Mouse (Mus musculus) lung, adult 18-20 months (tissue): ENCODE data around the gene Igf2bp3.

Experiments used
- DNase-seq, 2 experiments: peaks; one replicate each; pipeline ENCODE4 v3.0.0; 2022; ENCODE audit warnings: mixed read lengths in 2 of 2

Igf2bp3 gene

DNA sequence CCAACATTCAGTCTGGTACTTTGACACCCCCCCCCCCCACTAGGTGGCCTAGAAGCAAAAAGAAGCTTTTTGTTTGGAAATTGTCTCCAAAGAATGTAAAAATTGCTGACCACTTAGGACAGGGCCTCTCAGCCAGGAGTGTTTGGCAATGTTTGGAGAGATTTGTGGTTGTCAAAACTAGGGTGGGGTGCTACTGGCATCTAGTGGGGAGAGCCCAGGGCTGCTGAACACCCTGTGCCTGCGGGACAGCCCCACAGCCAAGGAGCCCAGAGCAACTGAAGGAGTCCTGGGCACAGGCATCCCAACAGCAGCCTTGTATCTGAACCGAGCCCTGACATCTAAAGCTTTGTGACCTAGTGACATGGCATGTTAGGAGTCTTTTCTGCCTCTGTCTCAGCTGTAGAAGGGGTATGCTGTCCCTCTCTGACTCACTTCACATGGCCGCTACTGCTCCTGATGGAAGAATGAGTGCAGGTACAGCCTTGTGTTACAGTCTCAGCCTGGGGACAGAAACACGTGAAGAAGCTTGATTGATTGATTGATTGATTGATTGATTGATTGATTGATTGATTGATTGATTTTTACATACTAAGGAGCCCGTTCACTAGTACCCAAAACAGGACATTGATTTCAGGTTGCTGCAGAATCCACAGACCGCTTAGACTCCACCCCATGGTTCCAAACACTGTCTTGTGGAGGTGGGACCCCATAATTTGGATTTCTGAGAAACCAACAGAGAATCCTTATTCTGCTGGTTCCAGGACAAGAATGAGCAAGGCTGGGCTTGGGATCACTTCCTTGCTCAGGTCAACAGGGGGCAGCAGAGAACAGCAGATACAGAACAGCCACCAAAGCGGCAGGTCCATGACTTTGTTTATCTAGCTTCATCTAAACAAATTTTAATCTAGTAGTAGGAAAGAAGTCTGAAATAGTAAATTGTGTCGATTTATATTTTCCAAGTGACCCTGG lies 157.4 kb downstream of the Igf2bp3 start:
- DNase-seq, result peak; percentile 43 to 61

- no peak for DNase-seq
These were observed 158.7 kb downstream of the Igf2bp3 start for GRCm38 (mm10) chr6:49056009-49056408.

GRCm38 (mm10) chr6:49055256-49055733 lies 159.5 kb downstream of the Igf2bp3 start:
- no peak for DNase-seq

- no peak for DNase-seq
These were observed 162.6 kb downstream of the Igf2bp3 start for GRCm38 (mm10) chr6:49052191-49052590.

DNA sequence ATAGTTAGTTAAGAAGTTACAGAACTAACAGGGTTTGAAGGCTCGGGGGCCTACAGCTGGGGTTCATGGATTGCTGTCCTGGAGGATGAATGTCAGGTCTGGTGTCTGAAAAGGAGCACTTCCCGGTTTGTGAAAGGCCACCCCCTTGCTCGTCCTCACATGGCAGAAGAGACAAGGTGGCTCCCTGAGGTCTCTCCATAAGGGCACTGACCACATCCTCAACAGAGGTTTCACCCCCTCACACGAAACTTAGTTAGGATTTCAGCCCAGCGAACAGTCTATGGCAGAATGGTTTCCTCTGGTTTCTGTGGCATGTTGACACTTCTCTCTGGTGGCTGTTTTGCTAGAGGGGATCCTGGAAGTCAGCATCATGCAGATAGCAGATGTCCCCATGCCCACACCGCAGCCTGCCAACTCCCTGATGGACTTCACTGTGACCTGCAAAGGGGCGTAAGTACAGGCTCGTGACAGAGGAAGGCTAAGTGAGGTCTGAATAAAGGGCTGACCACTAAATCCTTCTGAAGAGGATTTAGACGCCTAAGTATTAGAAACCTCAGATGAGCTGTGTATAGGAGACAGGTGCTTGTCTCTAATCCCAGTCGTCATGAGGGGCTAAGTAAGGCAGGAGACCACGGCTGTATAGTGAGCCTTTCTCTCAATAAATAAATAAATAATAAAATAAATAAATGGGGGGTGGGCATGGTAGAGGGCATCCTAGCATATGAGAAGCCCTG lies 163.9 kb downstream of the Igf2bp3 start:
- DNase-seq, result no peak

DNA sequence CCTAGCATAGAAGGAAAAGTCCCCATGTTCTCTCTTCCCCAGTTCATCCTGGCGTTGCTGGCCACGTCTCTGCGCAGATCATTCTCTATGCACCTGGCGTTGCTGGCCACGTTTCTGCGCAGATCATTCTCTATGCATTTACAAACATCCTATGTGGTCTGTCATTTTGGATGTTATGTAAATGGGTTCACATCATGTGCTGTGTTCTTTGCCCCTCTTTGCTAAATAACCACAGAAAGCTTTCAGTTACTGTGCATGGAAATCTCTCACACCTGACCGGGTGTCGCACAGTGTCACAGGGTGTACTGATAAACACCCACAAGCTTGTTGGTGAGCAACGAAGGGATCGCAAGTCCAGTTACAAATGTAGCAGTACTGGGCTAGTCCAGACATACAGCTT lies 166.4 kb downstream of the Igf2bp3 start:
- no peak for DNase-seq

DNA sequence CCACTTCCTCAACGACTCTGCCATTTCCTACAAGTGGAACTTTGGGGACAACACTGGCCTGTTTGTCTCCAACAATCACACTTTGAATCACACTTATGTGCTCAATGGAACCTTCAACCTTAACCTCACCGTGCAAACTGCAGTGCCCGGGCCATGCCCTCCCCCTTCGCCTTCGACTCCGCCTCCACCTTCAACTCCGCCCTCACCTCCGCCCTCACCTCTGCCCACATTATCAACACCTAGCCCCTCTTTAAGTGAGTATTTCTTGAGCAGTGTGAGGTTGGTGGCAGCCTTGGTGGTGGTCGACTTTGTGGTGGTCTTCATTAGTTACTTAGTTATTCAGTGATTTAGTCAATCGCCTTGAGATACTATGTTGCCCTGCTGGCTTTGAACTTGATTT lies 166.9 kb downstream of the Igf2bp3 start:
- DNase-seq, result no peak

- no peak for DNase-seq
These were observed 167.8 kb downstream of the Igf2bp3 start for GRCm38 (mm10) chr6:49046976-49047375.

DNA sequence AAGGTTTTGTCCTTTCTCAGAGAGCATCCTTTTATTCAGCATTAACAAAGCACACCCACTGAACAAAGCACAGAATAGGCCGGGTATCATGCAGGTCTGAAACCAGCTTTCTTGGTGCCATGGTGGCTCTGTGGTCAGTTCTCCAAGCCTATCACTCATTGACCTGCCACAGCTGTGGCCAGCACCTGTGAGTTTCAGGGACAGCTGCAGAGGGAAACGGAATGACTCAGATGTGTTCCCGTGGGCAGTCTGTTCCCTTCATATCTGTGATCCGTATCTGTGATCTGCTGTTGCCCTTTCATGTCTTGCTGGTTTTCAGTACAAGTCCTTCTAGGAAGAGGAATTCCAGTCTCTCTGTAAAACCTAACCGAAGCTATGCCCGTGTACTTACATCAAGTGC lies 168.3 kb downstream of the Igf2bp3 start:
- DNase-seq, result no peak

DNA sequence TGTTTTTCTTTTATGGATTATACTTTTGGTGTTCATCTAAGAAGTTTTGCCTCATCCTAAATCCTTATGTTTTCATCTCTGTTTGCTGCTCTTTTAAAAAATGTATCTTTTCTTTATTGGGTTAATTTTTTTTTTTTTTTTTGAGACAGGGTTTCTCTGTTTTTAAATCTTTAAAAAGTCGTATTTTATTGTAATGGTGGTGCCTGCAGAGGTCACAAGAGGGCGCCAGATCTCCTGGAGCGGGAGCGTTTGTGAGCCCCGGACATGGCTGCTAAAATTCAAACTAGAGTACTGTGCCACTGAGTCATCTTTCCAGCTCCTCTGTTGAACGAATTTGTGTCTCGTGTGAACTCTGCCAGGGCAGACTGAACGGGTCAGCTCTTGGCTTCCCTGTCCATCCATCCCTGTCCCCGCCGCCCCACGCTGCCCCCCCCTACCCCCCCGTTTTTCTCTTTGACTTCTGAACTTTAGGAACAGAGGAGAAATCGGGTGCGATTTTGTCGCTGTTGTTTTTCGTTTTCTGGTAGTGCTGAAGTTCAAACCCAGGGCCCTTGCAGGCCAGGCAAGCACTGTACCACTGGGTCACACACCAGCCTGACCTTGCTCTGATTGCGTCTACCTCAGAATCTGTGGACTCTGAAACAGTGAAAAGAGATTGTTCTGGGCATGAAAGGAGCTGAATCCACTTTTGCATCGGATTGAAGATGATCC lies 175.1 kb downstream of the Igf2bp3 start:
- DNase-seq, result peak; percentile 44 to 47

- DNase-seq, result peak in 1 of 2 experiments; percentile 14
These were observed 177.5 kb downstream of the Igf2bp3 start for GRCm38 (mm10) chr6:49037268-49037662.

DNA sequence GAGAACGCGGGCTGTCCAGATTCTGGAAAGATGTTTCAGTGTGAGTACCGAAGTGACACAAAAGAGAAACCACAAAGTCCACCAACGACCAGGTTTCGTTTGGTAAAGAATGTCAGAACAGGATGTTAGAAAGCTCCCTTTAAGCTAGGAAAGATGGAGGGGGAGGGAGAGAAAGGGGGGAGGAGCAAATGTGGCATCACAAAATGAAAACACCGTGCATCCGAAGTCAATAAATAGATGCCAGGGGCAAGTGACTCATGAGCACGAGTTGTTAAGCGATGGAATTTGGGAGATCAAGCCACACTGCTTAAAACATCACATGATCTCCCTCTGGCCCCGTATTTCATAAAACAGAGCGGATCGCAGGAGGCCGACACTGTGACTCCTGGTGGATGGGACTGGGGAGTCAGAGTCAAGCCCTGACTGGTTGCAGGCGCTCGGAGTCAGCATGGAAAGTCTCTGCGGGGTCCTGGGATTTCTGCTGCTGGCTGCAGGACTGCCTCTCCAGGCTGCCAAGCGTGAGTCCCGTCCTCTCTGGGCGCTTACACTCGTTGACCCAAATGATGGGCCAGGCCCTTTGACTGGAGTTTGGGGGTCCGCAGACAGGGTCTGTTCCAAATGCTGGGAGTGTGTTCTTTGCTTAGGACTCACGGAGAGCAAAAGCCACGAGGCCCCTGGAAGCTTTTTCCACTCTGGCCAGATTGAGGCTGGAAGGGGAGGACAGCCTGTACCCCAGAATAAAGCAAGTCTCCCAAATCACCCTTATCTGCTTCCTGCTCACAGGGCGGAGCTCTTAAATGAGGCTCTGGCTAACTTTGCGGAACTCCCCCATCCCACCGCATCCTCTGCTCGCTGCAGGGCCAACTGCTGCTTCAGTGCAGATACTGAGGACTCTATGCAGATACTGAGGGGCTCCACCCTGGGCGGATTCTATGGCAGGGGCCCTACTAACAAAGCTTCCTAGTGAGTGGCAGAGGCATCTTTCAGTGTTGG lies 178.2 kb downstream of the Igf2bp3 start, which contains the start of gene Gpnmb:
Gene Gpnmb (plus strand): TSS at position 272 of the 993 bp plus-strand sequence.
- DNase-seq, result peak; percentile 21 to 46
